Mouse (Mus musculus) stomach, postnatal 0 days (tissue): ENCODE measurements at regions not wholly inside any gene's neighbourhood (a gene's known extent, or its start where the extent isn't known, plus 50 kb on each side); places are given as distances from the start of the nearest gene placed in this dataset.

ENCODE experiments used
- ATAC-seq: fragments of 200-750 bp; cut with Nextera tagmentation; 2 replicates; pipeline ENCODE4 v1.8.0; 2017; ENCODE audit not compliant: low FRiP score, low TSS enrichment
- DNase-seq: peaks from one replicate; pipeline ENCODE4 v3.0.0-alpha.2; 2016; ENCODE audit warnings: low spot score
- H3K27ac ChIP-seq: fragments of 300-500 bp; sonication (generic); replicated peaks from 2 replicates; pipeline ENCODE4 v1.5.1; 2014; ENCODE audit warnings: mild to moderate bottlenecking, control low read depth
- H3K27me3 ChIP-seq: fragments of 300-500 bp; sonication (generic); 2 replicates; pipeline ENCODE4 v1.6.1; 2014; ENCODE audit warnings: low read length; ENCODE audit not compliant: control insufficient read depth, insufficient read depth
- H3K36me3 ChIP-seq: fragments of 300-500 bp; sonication (generic); 2 replicates; pipeline ENCODE4 v1.6.1; 2014; ENCODE audit warnings: low read length, mixed read lengths; ENCODE audit not compliant: control insufficient read depth, insufficient read depth
- H3K4me1 ChIP-seq: fragments of 300-500 bp; sonication (generic); replicated peaks from 2 replicates; pipeline ENCODE4 v1.6.1; 2014; ENCODE audit warnings: antibody characterized with exemption; ENCODE audit not compliant: control insufficient read depth, insufficient read depth
- H3K4me2 ChIP-seq: fragments of 300-500 bp; sonication (generic); replicated peaks from 2 replicates; pipeline ENCODE4 v1.6.1; 2014; ENCODE audit warnings: low read depth, mild to moderate bottlenecking, control low read depth, moderate library complexity
- H3K4me3 ChIP-seq: fragments of 300-500 bp; sonication (generic); 2 replicates; pipeline ENCODE4 v1.5.1; 2014; ENCODE audit warnings: low read depth, low read length, control low read depth
- H3K9ac ChIP-seq: fragments of 300-500 bp; sonication (generic); 2 replicates; pipeline ENCODE4 v1.6.1; 2014; ENCODE audit warnings: mild to moderate bottlenecking, low read length, control low read depth, mixed read lengths
- H3K9me3 ChIP-seq: fragments of 300-500 bp; sonication (generic); 2 replicates; pipeline ENCODE4 v1.6.1; 2016; ENCODE audit warnings: low read length; ENCODE audit not compliant: control insufficient read depth
- CTCF ChIP-seq: IDR thresholded peaks from 2 replicates; pipeline ENCODE4 v1.5.1; 2016; ENCODE audit warnings: antibody characterized with exemption, low read depth, mild to moderate bottlenecking, moderate library complexity
- EP300 ChIP-seq: optimal IDR thresholded peaks from 2 replicates; pipeline ENCODE3; 2016; ENCODE audit warnings: antibody characterized with exemption
- whole genome bisulfite sequencing: fragments of 180-500 bp; shearing (Covaris S2); extraction: QIAGEN DNeasy Blood & Tissue Kit; methylation state at CpG from one replicate; pipeline ENCODE4 v1.1.7; 2014; 5-methylcytosine and 5-hydroxymethylcytosine counted together

- DNase-seq (no peak), ATAC-seq (no peak)
- WGBS: 87% methylated on average over 7 of the region's 7 CpGs
- Histone ChIP-seq H3K4me1 (no peaks in the 10 kb centered on the region), H3K27ac (no peak overlapping the region), H3K4me2 (no peak overlapping the region), H3K36me3 (no peaks in the 10 kb centered on the region), H3K4me3 (no peak overlapping the region), H3K9me3 (no peaks in the 10 kb centered on the region), H3K27me3 (no peaks in the 10 kb centered on the region), H3K9ac (no peak overlapping the region)
- TF ChIP-seq EP300 (no peak), CTCF (no peak)
Observed at GRCm38 (mm10) chr13:60511101-60511500, 90.6 kb upstream of the Dapk1 start.

GRCm38 (mm10) chr13:60511628-60512027, 90.1 kb upstream of the Dapk1 start:
- no peak overlapping the region for H3K9ac ChIP-seq

GRCm38 (mm10) chr13:60513756-60514155, 88.0 kb upstream of the Dapk1 start:
- H3K36me3 ChIP-seq: no peaks in the 10 kb centered on the region
- ATAC-seq (no peak), DNase-seq (no peak)
- H3K9ac ChIP-seq: no peak overlapping the region
- no peaks in the 10 kb centered on the region for H3K27me3 ChIP-seq
- H3K4me1 ChIP-seq: no peaks in the 10 kb centered on the region
- TF ChIP-seq EP300: no peak
- TF ChIP-seq CTCF: no peak
- no peak overlapping the region for H3K4me3 ChIP-seq
- 80% methylated on average over 7 of the region's 7 CpGs for WGBS
- no peak overlapping the region for H3K4me2 ChIP-seq
- no peak overlapping the region for H3K27ac ChIP-seq
- no peaks in the 10 kb centered on the region for H3K9me3 ChIP-seq

More at GRCm38 (mm10) chr13:60511628-60512027, 90.1 kb upstream of the Dapk1 start:
- Histone ChIP-seq H3K27me3 (no peaks in the 10 kb centered on the region), H3K4me3 (no peak overlapping the region), H3K27ac (no peak overlapping the region), H3K9me3 (no peaks in the 10 kb centered on the region), H3K4me2 (no peak overlapping the region), H3K4me1 (no peaks in the 10 kb centered on the region), H3K36me3 (no peaks in the 10 kb centered on the region)
- no peak for TF ChIP-seq CTCF
- no peak for DNase-seq
- no peak for ATAC-seq
- 90% methylated on average over 8 of the region's 8 CpGs for WGBS

DNA sequence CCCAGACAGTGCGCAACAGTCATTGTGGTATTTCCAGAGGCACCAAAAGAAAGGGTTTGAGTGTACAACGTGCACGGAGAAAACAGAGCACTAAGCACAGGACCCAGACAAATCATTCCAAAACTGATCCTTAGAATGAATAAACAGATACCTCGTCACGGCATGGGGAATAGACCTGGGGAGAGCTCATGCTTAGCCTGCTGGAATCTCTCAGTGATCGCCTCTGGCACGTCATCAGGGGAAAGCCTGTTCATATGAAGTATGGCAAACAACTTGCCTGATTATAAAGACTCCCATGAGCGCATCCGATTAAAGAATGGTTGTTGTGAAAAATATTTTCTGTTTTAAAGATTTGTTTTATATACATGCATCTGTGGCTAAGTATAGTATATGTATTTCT, 86.9 kb upstream of the Dapk1 start:
- ATAC-seq (no peak), DNase-seq (no peak)
- H3K4me2 ChIP-seq: no peak overlapping the region
- H3K9me3 ChIP-seq: no peaks in the 10 kb centered on the region
- no peaks in the 10 kb centered on the region for H3K36me3 ChIP-seq
- TF ChIP-seq EP300 (no peak), CTCF (no peak)
- H3K27ac ChIP-seq: no peak overlapping the region
- no peak overlapping the region for H3K9ac ChIP-seq
- H3K27me3 ChIP-seq: no peaks in the 10 kb centered on the region
- 63% methylated on average over 9 of the region's 9 CpGs for WGBS
- H3K4me3 ChIP-seq: no peak overlapping the region
- no peaks in the 10 kb centered on the region for H3K4me1 ChIP-seq

DNA sequence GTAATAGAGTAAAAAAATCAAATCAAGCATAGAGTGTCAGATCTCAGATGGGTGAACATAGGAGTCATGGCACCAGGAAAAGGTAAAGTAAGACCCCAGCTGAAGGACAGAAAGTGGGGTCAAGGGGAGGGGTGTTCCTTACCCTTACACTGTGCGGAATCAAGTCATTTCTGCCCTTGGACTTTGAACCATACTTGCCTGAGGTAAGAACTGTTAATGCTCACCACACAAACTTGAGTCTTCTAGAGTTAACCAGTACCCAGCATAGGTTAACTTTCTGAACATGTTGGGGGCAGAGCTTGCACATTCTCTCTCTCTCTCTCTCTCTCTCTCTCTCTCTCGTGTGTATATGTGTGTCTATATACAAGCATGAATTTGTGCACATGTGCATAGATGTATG, 83.7 kb upstream of the Dapk1 start:
- H3K27ac ChIP-seq: no peak overlapping the region
- DNase-seq: no peak
- no peak overlapping the region for H3K4me3 ChIP-seq
- no peaks in the 10 kb centered on the region for H3K9me3 ChIP-seq
- no peak overlapping the region for H3K9ac ChIP-seq
- H3K27me3 ChIP-seq: no peaks in the 10 kb centered on the region
- no peaks in the 10 kb centered on the region for H3K36me3 ChIP-seq
- 84% methylated on average over 2 of the region's 2 CpGs for WGBS
- TF ChIP-seq CTCF: no peak
- TF ChIP-seq EP300: no peak
- no peaks in the 10 kb centered on the region for H3K4me1 ChIP-seq
- ATAC-seq: no peak
- H3K4me2 ChIP-seq: no peak overlapping the region

DNA sequence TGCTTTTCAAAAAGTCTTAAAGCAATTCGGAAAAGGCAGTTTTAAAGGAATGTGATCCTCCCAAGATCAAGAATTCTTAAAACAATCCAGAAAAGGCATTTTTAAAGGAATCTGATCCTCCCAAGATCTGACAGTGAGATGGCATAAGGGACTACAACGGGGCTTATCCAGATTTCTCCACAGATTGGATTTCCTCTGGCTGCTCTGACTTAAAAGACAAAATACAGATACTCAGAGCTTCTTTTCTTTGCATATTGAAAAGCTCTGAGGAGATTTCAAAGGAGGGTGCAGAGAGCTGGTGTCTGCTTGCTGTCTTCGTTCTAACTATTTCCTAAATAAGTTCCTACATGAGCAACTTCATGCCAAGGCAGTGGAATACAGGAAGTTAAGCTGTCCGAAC, 82.0 kb upstream of the Dapk1 start:
- no peak overlapping the region for H3K9ac ChIP-seq
- H3K27ac ChIP-seq: no peak overlapping the region
- no peak overlapping the region for H3K4me2 ChIP-seq
- H3K4me3 ChIP-seq: no peak overlapping the region
- no peak for TF ChIP-seq EP300
- TF ChIP-seq CTCF: no peak
- 35% methylated on average over 4 of the region's 4 CpGs for WGBS
- H3K36me3 ChIP-seq: no peaks in the 10 kb centered on the region
- H3K4me1 ChIP-seq: no peaks in the 10 kb centered on the region
- H3K9me3 ChIP-seq: no peaks in the 10 kb centered on the region
- H3K27me3 ChIP-seq: no peaks in the 10 kb centered on the region
- ATAC-seq: no peak
- DNase-seq: no peak
